8 mouse cellular contexts compared by ENCODE assay signal in the genomic region with DNA sequence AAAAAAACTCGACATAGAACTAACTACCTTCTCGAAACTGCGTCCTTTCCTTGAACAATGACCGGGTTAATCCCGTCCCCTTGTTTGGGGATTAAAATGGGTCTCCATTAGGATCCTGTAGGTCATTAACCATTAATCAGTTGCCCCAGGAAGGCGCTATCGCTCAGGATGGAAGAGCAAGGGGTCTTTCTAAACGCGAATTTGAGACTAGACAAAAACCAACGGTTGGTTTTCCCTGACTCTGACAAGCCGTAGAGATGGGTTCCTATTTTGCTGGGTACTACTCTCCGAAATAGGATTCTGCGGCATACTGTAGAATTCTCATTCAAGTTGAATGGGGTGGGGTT. TPM values are rescaled to one million over a fixed set of nuclear protein-coding genes. Genes with fewer than 3 reads are reported as not detected.
DNase-seq lines count a peak whose midpoint lies in the region; ATAC-seq and TF ChIP-seq lines count a peak whose summit lies in the region.

No protein-coding gene starts in this region.

- no peak for DNase-seq in heart, postnatal 10 days
- no peak for DNase-seq in right cerebral cortex, adult 2 months (ENCODE audit: low spot score in 2 of 2)
- DNase-seq in ovary, adult 18-20 months (ENCODE audit: low spot score), result no peak
- DNase-seq in ovary, postnatal 36 days (ENCODE audit: low spot score), result no peak

- TF ChIP-seq EP300 in ES-Bruce4 (IDR thresholded peaks at IDR 0.05; ENCODE audit: insufficient read depth, low read depth, low read length), result no peak

- H3K9me3 ChIP-seq in heart, embryonic 14.5 days (ENCODE audit: control insufficient read depth, low read length), result no peaks in the 10 kb centered on the region
- H3K9me3 ChIP-seq in ES-Bruce4 (replicated peaks; ENCODE audit: control insufficient read depth, insufficient read depth, low read length, poor library complexity, severe bottlenecking), result no peaks in the 10 kb centered on the region
- H3K9me3 ChIP-seq in forebrain, embryonic 13.5 days (replicated peaks), result no peaks in the 10 kb centered on the region
- no peaks in the 10 kb centered on the region for H3K9me3 ChIP-seq in liver, embryonic 15.5 days (replicated peaks)

- H3K4me1 ChIP-seq in heart, embryonic 14.5 days (ENCODE audit: control insufficient read depth in 2 of 2, insufficient read depth in 2 of 2, low read length in 2 of 2), result peaks cover 0 to 4% of the 10 kb centered on the region in 2 experiments; a peak in 1 of 4 replicates
- no peaks in the 10 kb centered on the region for H3K4me1 ChIP-seq in ES-Bruce4 (ENCODE audit: control insufficient read depth, insufficient read depth, low read length)
- peaks cover 16% of the 10 kb centered on the region for H3K4me1 ChIP-seq in forebrain, embryonic 13.5 days
- peaks cover 20% of the 10 kb centered on the region for H3K4me1 ChIP-seq in liver, embryonic 15.5 days (replicated peaks)

- H3K36me3 ChIP-seq in heart, embryonic 14.5 days (ENCODE audit: control insufficient read depth, insufficient read depth, low read length), result peaks cover 32% of the 10 kb centered on the region
- peaks cover 19% of the 10 kb centered on the region for H3K36me3 ChIP-seq in ES-Bruce4 (ENCODE audit: control insufficient read depth, insufficient read depth, low read length, poor library complexity, severe bottlenecking)
- peaks cover 23% of the 10 kb centered on the region for H3K36me3 ChIP-seq in forebrain, embryonic 13.5 days (ENCODE audit: poor library complexity, severe bottlenecking)
- H3K36me3 ChIP-seq in liver, embryonic 15.5 days (replicated peaks), result peaks cover 23% of the 10 kb centered on the region

- no peak for TF ChIP-seq CTCF in ES-Bruce4 (IDR thresholded peaks at IDR 0.05; ENCODE audit: low read depth, low read length)

- 5% methylated on average over 13 of the region's 13 CpGs for WGBS in heart, embryonic 14.5 days
- 4% methylated on average over 13 of the region's 13 CpGs for WGBS in forebrain, embryonic 13.5 days
- 5% methylated on average over 13 of the region's 13 CpGs for WGBS in liver, embryonic 15.5 days (ENCODE audit: insufficient replicate concordance)

- H3K9ac ChIP-seq in heart, embryonic 14.5 days (ENCODE audit: low read length), result peak overlapping the region; percentile 90
- peak overlapping the region; percentile 96 for H3K9ac ChIP-seq in ES-Bruce4 (ENCODE audit: low read depth, poor library complexity, severe bottlenecking)
- peak overlapping the region; percentile 82 for H3K9ac ChIP-seq in forebrain, embryonic 13.5 days
- H3K9ac ChIP-seq in liver, embryonic 15.5 days, result peak overlapping the region; percentile 96

- H3K27me3 ChIP-seq in heart, embryonic 14.5 days (ENCODE audit: control insufficient read depth, insufficient read depth, low read length), result no peaks in the 10 kb centered on the region
- H3K27me3 ChIP-seq in ES-Bruce4 (ENCODE audit: control insufficient read depth, insufficient read depth, low read length, poor library complexity, severe bottlenecking), result no peaks in the 10 kb centered on the region
- H3K27me3 ChIP-seq in forebrain, embryonic 13.5 days, result no peaks in the 10 kb centered on the region
- H3K27me3 ChIP-seq in liver, embryonic 15.5 days, result no peaks in the 10 kb centered on the region

- intact Hi-C loops in heart, postnatal 10 days (cut with DNase I), result no loop called here

- peak overlapping the region; percentile 55 for H3K4me2 ChIP-seq in heart, embryonic 14.5 days (ENCODE audit: low read length)
- peak overlapping the region; percentile 88 for H3K4me2 ChIP-seq in forebrain, embryonic 13.5 days
- H3K4me2 ChIP-seq in liver, embryonic 15.5 days, result peak overlapping the region; percentile 73

- H3K4me3 ChIP-seq in heart, embryonic 14.5 days (ENCODE audit: control insufficient read depth in 1 of 2, insufficient read depth in 1 of 2, low read depth in 1 of 2, low read length in 2 of 2), result peak overlapping the region; percentile 71 to 99
- peak overlapping the region; percentile 99 for H3K4me3 ChIP-seq in ES-Bruce4 (ENCODE audit: low read depth, low read length)
- peak overlapping the region; percentile 78 for H3K4me3 ChIP-seq in forebrain, embryonic 13.5 days
- H3K4me3 ChIP-seq in liver, embryonic 15.5 days (replicated peaks), result peak overlapping the region; percentile 95

- peak overlapping the region in 1 of 2 experiments; percentile 63; a peak in 3 of 4 replicates for H3K27ac ChIP-seq in heart, embryonic 14.5 days (replicated peaks in 1 of 2; ENCODE audit: control insufficient read depth in 1 of 2, insufficient read depth in 1 of 2, low read depth in 2 of 2, low read length in 2 of 2)
- H3K27ac ChIP-seq in ES-Bruce4 (ENCODE audit: insufficient read depth, low read length), result no peak overlapping the region
- H3K27ac ChIP-seq in forebrain, embryonic 13.5 days, result no peak overlapping the region
- peak overlapping the region; percentile 92 for H3K27ac ChIP-seq in liver, embryonic 15.5 days (replicated peaks)

- TF ChIP-seq POLR2A in ES-Bruce4 (IDR thresholded peaks at IDR 0.05; ENCODE audit: insufficient read depth, low read length), result no peak

- no peak for ATAC-seq in heart, embryonic 14.5 days (ENCODE audit: insufficient number of reproducible peaks, insufficient read depth, low FRiP score, low read depth)
- no peak for ATAC-seq in forebrain, embryonic 13.5 days
- no peak for ATAC-seq in liver, embryonic 15.5 days (ENCODE audit: insufficient read depth)

RNA-seq across cellular contexts. Expression of gene Nemf, which starts 0.3 kb away (rescaled TPM):
- 62.7 and 62.9 TPM in 2 replicates for polyA plus RNA-seq in heart, embryonic 14.5 days (2014; fragmentation: Nextera tagmentation; extraction: Ambion mirVana)
- total RNA-seq in heart, postnatal 10 days (2021), result 10 to 100 TPM; 29.1 to 32.4 TPM
- 75.0 and 79.1 TPM in 2 replicates for polyA plus RNA-seq in ES-Bruce4 (2011; ENCODE audit: insufficient read depth, insufficient read length, low read depth, missing spikeins)
- polyA plus RNA-seq in forebrain, embryonic 13.5 days (2015; fragmentation: Nextera tagmentation; extraction: Ambion mirVana), result 99.3 and 99.9 TPM in 2 replicates
- 33.1 and 35.3 TPM in 2 replicates for polyA plus RNA-seq in liver, embryonic 15.5 days (2015; fragmentation: Nextera tagmentation; extraction: Ambion mirVana)

RNA-seq across cellular contexts. Expression of gene Arf6, which starts 14.7 kb away (rescaled TPM):
- 41.5 and 49.9 TPM in 2 replicates for polyA plus RNA-seq in heart, embryonic 14.5 days (2014; fragmentation: Nextera tagmentation; extraction: Ambion mirVana)
- 10 to 100 TPM; 77.1 to 81.6 TPM for total RNA-seq in heart, postnatal 10 days (2021)
- polyA plus RNA-seq in ES-Bruce4 (2011; ENCODE audit: insufficient read depth, insufficient read length, low read depth, missing spikeins), result 78.0 and 86.6 TPM in 2 replicates
- polyA plus RNA-seq in forebrain, embryonic 13.5 days (2015; fragmentation: Nextera tagmentation; extraction: Ambion mirVana), result 25.4 and 29.0 TPM in 2 replicates
- 33.0 and 33.3 TPM in 2 replicates for polyA plus RNA-seq in liver, embryonic 15.5 days (2015; fragmentation: Nextera tagmentation; extraction: Ambion mirVana)

RNA-seq across cellular contexts. Expression of gene Gm9887, which starts 15.0 kb away (rescaled TPM):
- polyA plus RNA-seq in heart, embryonic 14.5 days (2014; fragmentation: Nextera tagmentation; extraction: Ambion mirVana), result 1.5 and 1.7 TPM in 2 replicates
- total RNA-seq in heart, postnatal 10 days (2021), result 1 to 10 TPM in 1 of 2 experiments, under 1 TPM in 1; 0.89 to 1.2 TPM
- not detected in 2 replicates for polyA plus RNA-seq in ES-Bruce4 (2011; ENCODE audit: insufficient read depth, insufficient read length, low read depth, missing spikeins)
- 0.63 and 0.80 TPM in 2 replicates for polyA plus RNA-seq in forebrain, embryonic 13.5 days (2015; fragmentation: Nextera tagmentation; extraction: Ambion mirVana)
- 0.56 and 1.2 TPM in 2 replicates for polyA plus RNA-seq in liver, embryonic 15.5 days (2015; fragmentation: Nextera tagmentation; extraction: Ambion mirVana)
